Mouse (Mus musculus): ENCODE measurements around the gene Rps6ka2.
A peak's percentile ranks its signal among the peaks of the same experiment; 100 is the strongest.
"Not testable (repeated sequence)": the region's sequence is repeated elsewhere in the genome, so short reads cannot be mapped to it uniquely, and the experiment has no call there.

The Rps6ka2 gene

GRCm38 (mm10) chr17:7169627-7170303 is at the start of gene Rps6ka2:
Gene Rps6ka2, plus strand, starts transcription at chr17:7170115.
- DNase-seq (ENCODE audit: low spot score in 2 of 2) = peak; percentile 97 to 98

GRCm38 (mm10) chr17:7120835-7121234 is 49.1 kb upstream of the Rps6ka2 start:
- DNase-seq (ENCODE audit: low spot score in 2 of 2) = not testable (repeated sequence)

DNA sequence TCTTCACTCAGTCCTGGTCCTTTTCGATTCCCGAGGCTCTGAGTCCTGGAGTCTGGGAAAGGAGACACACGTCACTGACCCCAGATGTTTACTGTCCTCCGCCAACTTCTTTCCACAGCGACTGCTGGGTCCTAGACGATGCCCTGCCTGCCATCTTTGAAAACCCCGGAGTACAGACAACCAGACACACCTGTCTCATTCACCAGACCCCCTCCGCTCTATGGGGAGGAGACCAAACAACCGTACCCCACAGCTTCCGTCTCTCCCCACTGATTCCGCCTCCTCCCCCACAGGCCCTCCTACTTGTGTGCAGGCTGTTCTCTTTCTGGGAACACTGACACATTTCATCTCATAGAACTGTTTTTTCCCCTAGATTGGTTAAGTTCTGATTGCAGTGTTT is 47.4 kb upstream of the Rps6ka2 start:
- DNase-seq (ENCODE audit: low spot score in 2 of 2) = not testable (repeated sequence)

GRCm38 (mm10) chr17:7126475-7126874 is 43.4 kb upstream of the Rps6ka2 start:
- DNase-seq (ENCODE audit: low spot score in 2 of 2) = not testable (repeated sequence)

GRCm38 (mm10) chr17:7134002-7134401 is 35.9 kb upstream of the Rps6ka2 start:
- not testable (repeated sequence) for DNase-seq (ENCODE audit: low spot score in 2 of 2)

DNA sequence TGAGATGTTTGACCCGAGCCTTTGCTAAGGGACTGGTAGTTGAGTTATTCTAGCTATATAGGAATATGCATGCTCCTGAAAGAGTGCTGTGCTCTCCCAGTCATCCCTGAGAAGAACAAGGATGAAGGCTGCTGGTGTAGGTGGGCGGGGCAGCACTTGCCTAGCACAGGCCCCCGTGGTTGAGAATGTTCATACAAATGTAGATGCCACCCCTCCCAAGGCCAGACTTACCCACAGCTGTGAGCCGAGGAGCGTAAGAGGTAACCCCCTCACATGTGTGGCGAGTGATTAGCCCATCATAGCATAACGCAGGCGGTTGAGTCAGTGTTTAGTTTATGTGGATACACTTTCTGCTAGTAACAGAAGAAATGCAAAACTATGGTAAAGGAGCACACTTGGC is 34.6 kb upstream of the Rps6ka2 start:
- DNase-seq (ENCODE audit: low spot score in 2 of 2) = not testable (repeated sequence)

GRCm38 (mm10) chr17:7138186-7138925 is 31.6 kb upstream of the Rps6ka2 start:
- peak; percentile 33 to 46 for DNase-seq (ENCODE audit: low spot score in 2 of 2)

DNA sequence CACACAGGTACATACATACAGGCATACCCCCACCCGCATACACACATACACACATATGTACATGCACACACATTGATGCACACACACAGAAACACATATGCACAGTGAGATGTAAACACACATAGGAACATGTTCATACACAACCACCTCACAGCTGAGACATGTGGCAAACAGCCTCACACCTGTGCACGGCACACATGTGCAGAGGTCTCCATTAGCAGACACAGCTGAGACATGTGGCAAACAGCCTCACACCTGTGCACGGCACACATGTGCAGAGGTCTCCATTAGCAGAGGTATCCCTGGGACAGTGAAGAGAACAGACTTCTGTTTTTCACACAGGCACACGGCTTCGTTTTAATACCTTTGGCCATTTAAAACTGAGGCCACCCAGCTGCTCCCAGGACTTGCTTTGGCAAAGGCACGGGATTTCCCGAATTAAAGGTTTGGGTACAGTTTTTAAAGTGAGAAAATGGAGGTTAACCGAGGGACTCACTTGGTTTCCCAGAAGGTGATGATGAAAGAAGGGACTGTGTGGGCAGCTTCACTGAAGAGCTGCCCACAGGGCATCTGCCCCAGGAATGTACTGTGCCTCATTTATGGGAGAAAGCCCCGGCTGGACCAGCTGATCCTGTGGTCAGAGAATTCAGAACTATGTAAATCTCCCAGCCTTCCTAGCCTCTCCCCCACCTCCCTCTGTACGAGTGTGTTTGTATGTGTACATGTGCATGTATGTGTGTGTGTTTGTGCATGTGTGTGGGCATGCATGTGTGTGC is 29.3 kb upstream of the Rps6ka2 start:
- DNase-seq (ENCODE audit: low spot score in 2 of 2) = no peak

DNA sequence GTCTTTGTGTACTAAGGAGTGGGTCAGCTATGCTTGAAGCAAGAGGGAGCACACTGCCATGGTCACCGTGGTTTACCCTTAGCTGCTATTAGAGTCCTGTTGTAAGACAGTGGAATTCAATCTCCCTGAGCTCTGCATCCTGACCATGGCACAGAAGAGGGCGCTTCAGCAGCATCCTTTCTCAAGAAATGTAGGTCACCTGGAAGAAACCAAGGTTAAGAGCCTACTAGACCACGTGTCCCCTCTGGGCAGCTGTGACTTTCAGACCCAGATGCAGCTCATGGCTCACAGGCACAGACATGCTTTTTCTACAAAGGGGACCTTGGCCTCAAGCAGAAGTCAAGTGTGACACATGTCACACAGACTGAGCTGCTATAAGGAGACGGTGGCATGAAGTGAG is 27.5 kb upstream of the Rps6ka2 start:
- DNase-seq (ENCODE audit: low spot score in 2 of 2) = no peak

- no peak for DNase-seq (ENCODE audit: low spot score in 2 of 2)
Observed at GRCm38 (mm10) chr17:7143885-7144518, 25.9 kb upstream of the Rps6ka2 start.

GRCm38 (mm10) chr17:7145373-7146058 is 24.4 kb upstream of the Rps6ka2 start:
- DNase-seq (ENCODE audit: low spot score in 2 of 2) = no peak

DNA sequence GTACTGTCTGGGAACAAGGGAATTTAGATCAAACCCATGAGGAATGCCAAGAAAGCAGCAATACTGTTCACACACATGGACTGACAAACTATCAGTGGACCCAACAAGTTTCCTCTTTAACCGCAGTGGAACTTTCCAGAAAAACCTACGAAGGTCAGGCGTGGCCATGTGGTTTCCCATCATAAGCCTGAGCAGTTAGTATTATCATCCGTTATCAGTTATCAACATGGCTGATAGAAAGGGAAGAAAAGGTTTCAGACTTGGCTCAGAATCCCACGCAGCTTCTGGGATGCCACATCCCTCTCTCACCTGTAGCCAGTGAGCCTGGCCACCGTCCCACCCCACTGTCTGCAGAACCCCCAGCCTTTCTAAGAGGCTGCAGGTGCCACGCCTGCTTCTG is 23.4 kb upstream of the Rps6ka2 start:
- DNase-seq (ENCODE audit: low spot score in 2 of 2) = no peak

DNA sequence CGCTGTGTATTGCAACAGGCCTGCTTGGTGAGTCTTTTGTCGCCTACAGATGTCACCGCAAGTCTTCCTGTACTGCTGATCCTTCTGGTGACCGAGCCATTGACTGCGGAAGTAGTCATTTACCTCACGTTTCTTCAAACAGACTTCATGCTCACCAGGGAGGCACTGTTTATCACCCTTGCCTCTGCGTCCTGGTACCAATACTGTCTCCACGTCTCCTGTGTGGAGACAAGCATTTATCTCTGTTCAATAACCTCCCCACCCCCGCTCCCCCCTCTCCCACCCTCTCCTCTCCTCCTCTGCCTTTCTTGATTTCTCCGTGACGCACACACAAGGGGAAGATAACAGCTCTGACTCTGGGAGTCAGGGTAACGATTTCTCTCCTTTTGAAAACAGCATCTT is 22.0 kb upstream of the Rps6ka2 start:
- DNase-seq (ENCODE audit: low spot score in 2 of 2) = no peak

DNA sequence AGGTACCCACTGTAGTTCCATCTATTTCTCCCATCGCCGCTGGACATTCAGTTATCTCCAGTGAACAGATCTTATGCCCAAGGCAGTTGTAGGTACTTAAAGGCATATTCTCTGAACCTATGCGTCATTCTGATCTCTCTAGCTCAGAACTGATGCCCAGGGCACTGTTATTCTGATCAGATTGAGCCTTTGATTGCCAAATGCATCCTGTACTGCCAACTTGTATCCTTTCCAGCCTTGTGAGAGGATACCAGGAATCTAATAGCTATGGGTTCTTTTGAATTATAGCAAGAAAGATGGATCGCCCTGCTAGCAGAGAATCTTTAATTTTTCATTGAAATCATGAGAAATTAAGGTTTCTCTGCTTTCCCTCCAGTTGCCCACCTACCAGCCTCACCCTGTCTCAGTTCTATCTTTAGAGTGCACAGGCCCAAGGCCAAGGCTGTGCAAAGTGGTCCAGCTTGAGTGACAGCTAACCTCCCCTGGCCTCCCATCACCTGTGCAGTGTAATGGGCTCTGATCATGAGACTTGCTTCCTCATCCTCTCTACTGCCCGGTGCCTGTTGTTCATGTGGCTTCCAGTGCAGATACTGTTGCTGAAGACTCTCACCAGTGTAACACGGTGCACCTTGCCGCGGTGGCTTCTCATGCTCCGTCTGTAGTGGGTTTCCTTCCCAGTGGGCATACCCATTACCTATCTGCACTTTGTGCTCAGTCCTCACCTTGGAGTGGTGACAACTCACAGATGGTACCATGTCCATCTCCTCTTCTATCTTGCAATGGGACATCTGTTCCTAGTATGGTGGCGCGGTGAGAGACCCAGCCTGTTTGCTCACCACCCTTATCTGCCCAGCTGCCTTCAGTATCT is 20.4 kb upstream of the Rps6ka2 start:
- no peak for DNase-seq (ENCODE audit: low spot score in 2 of 2)

DNA sequence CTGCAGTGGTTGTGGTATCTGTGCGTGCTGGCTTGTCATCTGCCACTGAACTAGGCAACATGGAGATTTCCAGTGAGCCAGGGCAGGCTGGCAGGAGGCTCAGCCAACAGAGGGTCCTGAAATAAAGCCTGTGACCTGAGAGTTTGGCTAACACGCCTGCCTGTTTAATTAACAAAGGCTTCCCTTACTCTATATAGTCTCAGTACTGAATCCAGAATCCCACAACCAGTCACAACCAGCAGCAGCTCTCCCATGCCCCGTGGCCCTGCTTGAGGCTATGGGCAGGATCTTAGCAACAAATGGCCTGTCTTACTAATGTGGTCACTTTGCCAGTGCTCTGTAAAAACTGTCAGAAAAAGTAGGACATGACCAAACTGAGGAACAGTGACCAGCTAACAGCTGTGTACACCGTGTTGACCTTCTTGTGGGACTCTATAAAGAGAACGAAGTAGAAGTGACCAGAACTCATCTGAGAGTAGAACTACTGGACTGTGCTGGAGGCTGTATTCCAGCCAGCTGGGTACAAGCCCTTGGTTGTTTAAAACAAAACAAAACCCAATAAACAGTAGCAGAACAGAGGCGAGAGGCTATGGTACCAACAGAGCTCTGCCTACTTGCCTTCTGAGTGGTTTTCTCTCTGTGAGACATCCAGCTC is 18.3 kb upstream of the Rps6ka2 start:
- no peak for DNase-seq (ENCODE audit: low spot score in 2 of 2)

DNA sequence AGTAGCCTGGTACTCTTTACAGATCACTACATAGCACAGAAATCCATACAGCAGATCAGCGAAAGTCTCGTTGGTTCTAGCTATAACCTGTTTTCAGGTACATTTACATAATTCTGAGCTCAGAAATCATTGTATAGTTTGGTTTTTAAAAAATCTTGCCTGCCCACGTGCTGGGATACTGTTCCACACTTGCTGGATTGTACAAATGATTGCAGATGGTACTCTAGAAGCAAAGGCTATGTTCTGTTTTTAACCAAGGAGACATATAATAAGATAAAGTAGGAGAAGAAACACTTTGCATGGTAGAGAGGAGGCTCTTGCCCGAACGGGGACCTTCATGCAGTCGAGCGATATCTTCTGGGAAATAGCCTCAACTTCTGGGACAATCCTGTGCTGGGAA is 17.3 kb upstream of the Rps6ka2 start:
- no peak for DNase-seq (ENCODE audit: low spot score in 2 of 2)

DNA sequence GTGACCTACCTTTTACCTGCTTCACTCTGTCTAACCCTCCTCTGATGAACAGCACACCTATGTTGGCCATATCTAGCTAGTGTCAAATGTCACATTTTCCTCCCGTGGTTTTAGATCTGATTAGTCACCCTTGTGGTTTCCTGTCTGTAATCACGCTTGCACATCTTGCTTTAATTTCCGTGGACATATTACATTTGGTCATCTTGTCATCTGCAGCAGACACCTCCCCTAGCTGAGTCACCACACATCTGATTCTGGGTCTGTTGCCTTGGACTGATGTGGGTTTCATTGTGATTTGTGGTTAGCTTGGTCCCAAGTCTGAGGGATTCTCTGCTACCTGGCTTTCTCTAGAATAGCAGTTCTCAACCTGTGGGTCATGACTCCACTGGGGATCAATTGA is 6.0 kb upstream of the Rps6ka2 start:
- no peak for DNase-seq (ENCODE audit: low spot score in 2 of 2)

- no peak for DNase-seq (ENCODE audit: low spot score in 2 of 2)
Observed at GRCm38 (mm10) chr17:7165524-7165923, 4.4 kb upstream of the Rps6ka2 start.

- DNase-seq (ENCODE audit: low spot score in 2 of 2) = peak; percentile 84 to 90
Observed at GRCm38 (mm10) chr17:7168961-7169626, 821 bp upstream of the Rps6ka2 start.

Measured in heart, adult 9 months (tissue).